In genomic region chr1:88262255-88262654, GRCm38 (mm10) we compare ENCODE assay signal across 9 mouse cellular contexts. TPM values are rescaled to one million over a fixed set of nuclear protein-coding genes. Genes with fewer than 3 reads are reported as not detected.
DNase-seq lines count a peak whose midpoint lies in the region; ATAC-seq and TF ChIP-seq lines count a peak whose summit lies in the region.
"Had no signal": no experiment of that assay in that cellular context is flagged by ENCODE, and none has a peak within 500 bp of the region (broad histone marks: within the 10 kb centered on the region; RNA-seq: fewer than 3 reads in every experiment).

No protein-coding gene starts in this region.

- peaks cover 77% of the 10 kb centered on the region for H3K36me3 ChIP-seq in limb, embryonic 14.5 days (ENCODE audit: control insufficient read depth, insufficient read depth, low read length)

- no peak overlapping the region for H3K4me3 ChIP-seq in limb, embryonic 14.5 days (replicated peaks; ENCODE audit: low read length)

- H3K9me3 ChIP-seq in limb, embryonic 14.5 days (ENCODE audit: control insufficient read depth, low read length) = peaks cover 9% of the 10 kb centered on the region; the same call in 1 of the 2 replicates

- whole genome bisulfite sequencing in limb, embryonic 14.5 days = 79% methylated on average over 4 of the region's 4 CpGs

- no peak overlapping the region for H3K27ac ChIP-seq in limb, embryonic 14.5 days (replicated peaks; ENCODE audit: low read depth, low read length)

- no peak for TF ChIP-seq POLR2A in limb, embryonic 14.5 days (IDR thresholded peaks at IDR 0.05; ENCODE audit: borderline replicate concordance, extremely low read depth, insufficient read depth, insufficient read length)

- no peaks in the 10 kb centered on the region for H3K27me3 ChIP-seq in limb, embryonic 14.5 days (ENCODE audit: control insufficient read depth, insufficient read depth, low read length)

- H3K4me2 ChIP-seq in limb, embryonic 14.5 days (replicated peaks; ENCODE audit: low read depth, low read length, severe bottlenecking) = no peak overlapping the region

- peak; percentile 7; the same call in 1 of the 2 replicates for ATAC-seq in limb, embryonic 14.5 days (ENCODE audit: low FRiP score, low read depth)

- intact Hi-C loops in heart, postnatal 10 days (cut with DNase I) = no loop called here
- intact Hi-C loops in left cerebral cortex, postnatal 25 days (cut with DNase I) = no loop called here

- peak; percentile 61 to 63 for DNase-seq in heart, postnatal 10 days
- no peak for DNase-seq in heart, adult 8-10 months (ENCODE audit: low spot score)
- peak; percentile 99 for DNase-seq in 416B (ENCODE audit: low read depth)
- peak; percentile 82 for DNase-seq in adrenal gland, adult 2 months
- DNase-seq in limb, embryonic 14.5 days (ENCODE audit: low spot score) = peak; percentile 95
- no peak for DNase-seq in right cerebral cortex, postnatal 4 days
- DNase-seq in layer of hippocampus, adult 11-12 months (ENCODE audit: low spot score) = no peak
- no peak for DNase-seq in left cerebral cortex, postnatal 25 days (ENCODE audit: low spot score in 2 of 2)

- no peak overlapping the region for H3K9ac ChIP-seq in limb, embryonic 14.5 days (ENCODE audit: low read depth, low read length, severe bottlenecking)

- H3K4me1 ChIP-seq in limb, embryonic 14.5 days (ENCODE audit: control insufficient read depth, insufficient read depth, low read length) = no peaks in the 10 kb centered on the region

RNA-seq across cellular contexts. Expression of gene Hjurp, which starts 15.2 kb away (rescaled TPM):
- total RNA-seq in heart, postnatal 10 days (2021) = 10 to 100 TPM; 43.5 to 44.5 TPM
- 10 to 100 TPM; 10.6 to 14.2 (median 11.0) TPM for total RNA-seq in heart, adult 8-10 months (2022)
- total RNA-seq in adrenal gland, adult 2 months (2021) = 10 to 100 TPM; 24.7 to 25.5 TPM
- polyA plus RNA-seq in adrenal gland, adult 2 months (2012; rRNA removed) = 13.6 and 17.5 TPM in 2 replicates
- polyA plus RNA-seq in limb, embryonic 14.5 days (2012; rRNA removed) = 277 and 360 TPM in 2 replicates
- 139 and 150 TPM in 2 replicates for polyA plus RNA-seq in limb, embryonic 14.5 days (2014; fragmentation: Nextera tagmentation; extraction: Ambion mirVana)
- 10 to 100 TPM; 32.8 to 37.1 TPM for total RNA-seq in left cerebral cortex, postnatal 25 days (2021)

RNA-seq across cellular contexts. Expression of gene Trpm8, which starts 15.2 kb away (rescaled TPM):
- total RNA-seq in heart, postnatal 10 days (2021) = not detected
- total RNA-seq in heart, adult 8-10 months (2022) = not detected
- not detected for total RNA-seq in adrenal gland, adult 2 months (2021)
- polyA plus RNA-seq in adrenal gland, adult 2 months (2012; rRNA removed) = not detected in 2 replicates
- not detected in 2 replicates for polyA plus RNA-seq in limb, embryonic 14.5 days (2012; rRNA removed)
- not detected in 2 replicates for polyA plus RNA-seq in limb, embryonic 14.5 days (2014; fragmentation: Nextera tagmentation; extraction: Ambion mirVana)
- total RNA-seq in left cerebral cortex, postnatal 25 days (2021) = under 1 TPM; 0.11 to 0.21 TPM
- polyA plus RNA-seq: limb, embryonic 11.5 days had no signal

RNA-seq across cellular contexts. Expression of gene Mroh2a, which starts 35.5 kb away (rescaled TPM):
- under 1 TPM in 1 of 2 experiments, not detected in 1; 0.10 TPM for total RNA-seq in heart, postnatal 10 days (2021)
- total RNA-seq in heart, adult 8-10 months (2022) = under 1 TPM in 1 of 4 experiments, not detected in 3; 0.35 TPM
- total RNA-seq in adrenal gland, adult 2 months (2021) = under 1 TPM in 1 of 2 experiments, not detected in 1; 0.10 TPM
- 0.03 and 0.17 TPM in 2 replicates for polyA plus RNA-seq in adrenal gland, adult 2 months (2012; rRNA removed)
- 0.15 and 0.20 TPM in 2 replicates for polyA plus RNA-seq in limb, embryonic 14.5 days (2012; rRNA removed)
- 1.7 and 2.2 TPM in 2 replicates for polyA plus RNA-seq in limb, embryonic 14.5 days (2014; fragmentation: Nextera tagmentation; extraction: Ambion mirVana)
- under 1 TPM in 1 of 2 experiments, not detected in 1; 0.07 TPM for total RNA-seq in left cerebral cortex, postnatal 25 days (2021)

RNA-seq across cellular contexts. Expression of gene Ugt1a1, which starts 50.5 kb away (rescaled TPM):
- total RNA-seq in heart, postnatal 10 days (2021) = not detected
- not detected for total RNA-seq in heart, adult 8-10 months (2022)
- total RNA-seq in adrenal gland, adult 2 months (2021) = 10 to 100 TPM in 1 of 2 experiments, not detected in 1; 53.5 TPM
- polyA plus RNA-seq in adrenal gland, adult 2 months (2012; rRNA removed) = 4.0 and 9.7 TPM in 2 replicates
- 1.5 and 2.3 TPM in 2 replicates for polyA plus RNA-seq in limb, embryonic 14.5 days (2012; rRNA removed)
- polyA plus RNA-seq in limb, embryonic 14.5 days (2014; fragmentation: Nextera tagmentation; extraction: Ambion mirVana) = 4.3 and 5.8 TPM in 2 replicates
- not detected for total RNA-seq in left cerebral cortex, postnatal 25 days (2021)
- polyA plus RNA-seq: limb, embryonic 11.5 days had no signal

RNA-seq across cellular contexts. Expression of gene Dnajb3, which starts 56.7 kb away (rescaled TPM):
- 1 to 10 TPM in 1 of 2 experiments, under 1 TPM in 1; 0.84 to 1.1 TPM for total RNA-seq in heart, postnatal 10 days (2021)
- total RNA-seq in heart, adult 8-10 months (2022) = under 1 TPM; 0.26 to 0.60 (median 0.41) TPM
- total RNA-seq in adrenal gland, adult 2 months (2021) = 1 to 10 TPM; 1.8 to 3.7 TPM
- 3.1 and 3.9 TPM in 2 replicates for polyA plus RNA-seq in adrenal gland, adult 2 months (2012; rRNA removed)
- 9.1 and 10.2 TPM in 2 replicates for polyA plus RNA-seq in limb, embryonic 14.5 days (2012; rRNA removed)
- 9.4 and 10.5 TPM in 2 replicates for polyA plus RNA-seq in limb, embryonic 14.5 days (2014; fragmentation: Nextera tagmentation; extraction: Ambion mirVana)
- 1 to 10 TPM; 2.6 to 3.2 TPM for total RNA-seq in left cerebral cortex, postnatal 25 days (2021)

Comparison
In these comparisons a context has a peak if more than half of its experiments do, and no peak if none do; other contexts are left out.
1. DNase-seq: peak in heart, postnatal 10 days (2 of 2), 416B (single experiment), adrenal gland, adult 2 months (single experiment) and limb, embryonic 14.5 days (single experiment); none in heart, adult 8-10 months (single experiment), right cerebral cortex, postnatal 4 days (single experiment), layer of hippocampus, adult 11-12 months (single experiment) and left cerebral cortex, postnatal 25 days (0 of 2).